Mouse (Mus musculus): ENCODE data around the gene Fgfr2. TPM values are rescaled to one million over a fixed set of nuclear protein-coding genes. Genes with fewer than 3 reads are reported as not detected.

The Fgfr2 gene
- polyA plus RNA-seq, 1 experiment from 2014 or later, result 110 TPM

- no peaks in the 10 kb centered on the region for H3K27me3 ChIP-seq (replicated peaks; ENCODE audit: insufficient read depth, low read length)
- DNase-seq (ENCODE audit: low spot score), result no peak
- H3K27ac ChIP-seq (ENCODE audit: low read length), result no peak overlapping the region
- ATAC-seq, result no peak
- no peak overlapping the region for H3K4me2 ChIP-seq (replicated peaks; ENCODE audit: low read depth, low read length)
- no peaks in the 10 kb centered on the region for H3K36me3 ChIP-seq (ENCODE audit: insufficient read depth, low read length)
- no peak overlapping the region for H3K4me3 ChIP-seq (ENCODE audit: low read depth, low read length)
- TF ChIP-seq EP300 (IDR thresholded peaks at IDR 0.05), result no peak
- TF ChIP-seq CTCF (IDR thresholded peaks at IDR 0.05), result no peak
- no peaks in the 10 kb centered on the region for H3K9me3 ChIP-seq (ENCODE audit: low read length)
- H3K9ac ChIP-seq (replicated peaks; ENCODE audit: low read depth), result no peak overlapping the region
- 43% methylated on average over 7 of the region's 7 CpGs for WGBS
- no peaks in the 10 kb centered on the region for H3K4me1 ChIP-seq (ENCODE audit: insufficient read depth, low read depth, low read length)
Measured at GRCm38 (mm10) chr7:130864711-130865110, 2258.4 kb downstream of the Fgfr2 start.

GRCm38 (mm10) chr7:130862501-130862900 is 2260.6 kb downstream of the Fgfr2 start:
- H3K27ac ChIP-seq (ENCODE audit: low read length), result no peak overlapping the region
- no peaks in the 10 kb centered on the region for H3K9me3 ChIP-seq (ENCODE audit: low read length)
- WGBS, result 28% methylated on average over 1 of the region's 1 CpGs
- H3K4me1 ChIP-seq (ENCODE audit: insufficient read depth, low read depth, low read length), result no peaks in the 10 kb centered on the region
- no peak for ATAC-seq
- H3K9ac ChIP-seq (replicated peaks; ENCODE audit: low read depth), result no peak overlapping the region
- no peaks in the 10 kb centered on the region for H3K36me3 ChIP-seq (ENCODE audit: insufficient read depth, low read length)
- TF ChIP-seq CTCF (IDR thresholded peaks at IDR 0.05), result no peak
- TF ChIP-seq EP300 (IDR thresholded peaks at IDR 0.05), result no peak
- peak; percentile 32 for DNase-seq (ENCODE audit: low spot score)
- H3K4me3 ChIP-seq (ENCODE audit: low read depth, low read length), result no peak overlapping the region
- no peaks in the 10 kb centered on the region for H3K27me3 ChIP-seq (replicated peaks; ENCODE audit: insufficient read depth, low read length)
- no peak overlapping the region for H3K4me2 ChIP-seq (replicated peaks; ENCODE audit: low read depth, low read length)

GRCm38 (mm10) chr7:130860721-130861142 is 2262.4 kb downstream of the Fgfr2 start:
- WGBS, result 28% methylated on average over 11 of the region's 11 CpGs
- no peaks in the 10 kb centered on the region for H3K4me1 ChIP-seq (ENCODE audit: insufficient read depth, low read depth, low read length)
- no peak overlapping the region for H3K4me3 ChIP-seq (ENCODE audit: low read depth, low read length)
- DNase-seq (ENCODE audit: low spot score), result peak; percentile 46
- peak; percentile 8; the same call in 1 of the 2 replicates for ATAC-seq
- no peak overlapping the region for H3K4me2 ChIP-seq (replicated peaks; ENCODE audit: low read depth, low read length)
- peak; percentile 32; the same call in 1 of the 2 replicates for TF ChIP-seq EP300 (IDR thresholded peaks at IDR 0.05)
- no peak for TF ChIP-seq CTCF (IDR thresholded peaks at IDR 0.05)
- H3K27me3 ChIP-seq (replicated peaks; ENCODE audit: insufficient read depth, low read length), result no peaks in the 10 kb centered on the region
- H3K36me3 ChIP-seq (ENCODE audit: insufficient read depth, low read length), result no peaks in the 10 kb centered on the region
- H3K27ac ChIP-seq (ENCODE audit: low read length), result no peak overlapping the region
- no peak overlapping the region for H3K9ac ChIP-seq (replicated peaks; ENCODE audit: low read depth)
- H3K9me3 ChIP-seq (ENCODE audit: low read length), result no peaks in the 10 kb centered on the region

GRCm38 (mm10) chr7:130859926-130860325 is 2263.2 kb downstream of the Fgfr2 start:
- no peaks in the 10 kb centered on the region for H3K36me3 ChIP-seq (ENCODE audit: insufficient read depth, low read length)
- H3K4me1 ChIP-seq (ENCODE audit: insufficient read depth, low read depth, low read length), result no peaks in the 10 kb centered on the region
- H3K27ac ChIP-seq (ENCODE audit: low read length), result no peak overlapping the region
- TF ChIP-seq EP300 (IDR thresholded peaks at IDR 0.05) (no peak), CTCF (IDR thresholded peaks at IDR 0.05) (no peak)
- H3K9me3 ChIP-seq (ENCODE audit: low read length), result no peaks in the 10 kb centered on the region
- H3K4me2 ChIP-seq (replicated peaks; ENCODE audit: low read depth, low read length), result no peak overlapping the region
- H3K4me3 ChIP-seq (ENCODE audit: low read depth, low read length), result no peak overlapping the region
- ATAC-seq (no peak), DNase-seq (ENCODE audit: low spot score) (no peak)
- 50% methylated on average over 4 of the region's 5 CpGs for WGBS
- H3K9ac ChIP-seq (replicated peaks; ENCODE audit: low read depth), result no peak overlapping the region
- H3K27me3 ChIP-seq (replicated peaks; ENCODE audit: insufficient read depth, low read length), result no peaks in the 10 kb centered on the region

- Histone ChIP-seq H3K4me1 (ENCODE audit: insufficient read depth, low read depth, low read length) (no peaks in the 10 kb centered on the region), H3K9me3 (ENCODE audit: low read length) (no peaks in the 10 kb centered on the region), H3K4me2 (replicated peaks; ENCODE audit: low read depth, low read length) (no peak overlapping the region), H3K27me3 (replicated peaks; ENCODE audit: insufficient read depth, low read length) (no peaks in the 10 kb centered on the region), H3K27ac (ENCODE audit: low read length) (no peak overlapping the region), H3K9ac (replicated peaks; ENCODE audit: low read depth) (no peak overlapping the region), H3K4me3 (ENCODE audit: low read depth, low read length) (no peak overlapping the region), H3K36me3 (ENCODE audit: insufficient read depth, low read length) (no peaks in the 10 kb centered on the region)
- TF ChIP-seq CTCF (IDR thresholded peaks at IDR 0.05) (no peak), EP300 (IDR thresholded peaks at IDR 0.05) (no peak)
- WGBS, result 65% methylated on average over 6 of the region's 6 CpGs
- no peak for ATAC-seq
- DNase-seq (ENCODE audit: low spot score), result no peak
Measured at GRCm38 (mm10) chr7:130857973-130858372, 2265.2 kb downstream of the Fgfr2 start.

GRCm38 (mm10) chr7:130855681-130856080 is 2267.5 kb downstream of the Fgfr2 start:
- Histone ChIP-seq H3K36me3 (ENCODE audit: insufficient read depth, low read length) (no peaks in the 10 kb centered on the region), H3K27me3 (replicated peaks; ENCODE audit: insufficient read depth, low read length) (no peaks in the 10 kb centered on the region), H3K4me2 (replicated peaks; ENCODE audit: low read depth, low read length) (no peak overlapping the region), H3K9ac (replicated peaks; ENCODE audit: low read depth) (no peak overlapping the region), H3K4me1 (ENCODE audit: insufficient read depth, low read depth, low read length) (no peaks in the 10 kb centered on the region), H3K9me3 (ENCODE audit: low read length) (no peaks in the 10 kb centered on the region), H3K4me3 (ENCODE audit: low read depth, low read length) (no peak overlapping the region), H3K27ac (ENCODE audit: low read length) (peak overlapping the region; percentile 4; the same call in 1 of the 2 replicates)
- 28% methylated on average over 3 of the region's 3 CpGs for WGBS
- DNase-seq (ENCODE audit: low spot score), result peak; percentile 35
- peak; percentile 33 for ATAC-seq
- TF ChIP-seq EP300 (IDR thresholded peaks at IDR 0.05) (no peak), CTCF (IDR thresholded peaks at IDR 0.05) (no peak)
